Mouse (Mus musculus): ENCODE results near the gene Trpm3.

DNA sequence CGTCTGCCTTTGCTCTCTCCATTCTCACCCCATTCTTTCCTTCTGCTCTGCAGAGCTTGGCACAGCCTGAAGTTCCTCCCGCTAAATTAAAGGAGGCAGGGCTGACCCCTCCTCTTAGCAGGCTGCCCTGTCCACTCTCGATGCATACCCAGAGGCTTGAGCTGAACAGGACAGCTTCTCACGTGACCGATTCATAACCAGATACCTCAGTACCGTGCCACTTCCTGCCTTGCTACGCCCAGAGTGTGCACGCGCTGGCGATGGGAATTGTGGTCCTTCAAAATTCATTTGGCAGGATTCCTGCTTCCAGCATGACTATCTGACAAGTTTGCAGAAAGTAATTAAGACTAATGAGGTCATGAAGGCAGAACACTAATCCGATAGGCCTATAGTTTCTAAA, 433.6 kb downstream of the Trpm3 start:
- no peak for TF ChIP-seq CTCF (IDR thresholded peaks at IDR 0.05; ENCODE audit: low read depth)
- TF ChIP-seq EP300 (IDR thresholded peaks at IDR 0.05; ENCODE audit: low read depth), result no peak
